Mouse (Mus musculus) layer of hippocampus, adult 9-11 months (tissue): ENCODE measurements around the gene Teddm2.

Source experiments
- DNase-seq: peaks from one replicate; pipeline ENCODE4 v3.0.0; 2022

Gene Teddm2

DNA sequence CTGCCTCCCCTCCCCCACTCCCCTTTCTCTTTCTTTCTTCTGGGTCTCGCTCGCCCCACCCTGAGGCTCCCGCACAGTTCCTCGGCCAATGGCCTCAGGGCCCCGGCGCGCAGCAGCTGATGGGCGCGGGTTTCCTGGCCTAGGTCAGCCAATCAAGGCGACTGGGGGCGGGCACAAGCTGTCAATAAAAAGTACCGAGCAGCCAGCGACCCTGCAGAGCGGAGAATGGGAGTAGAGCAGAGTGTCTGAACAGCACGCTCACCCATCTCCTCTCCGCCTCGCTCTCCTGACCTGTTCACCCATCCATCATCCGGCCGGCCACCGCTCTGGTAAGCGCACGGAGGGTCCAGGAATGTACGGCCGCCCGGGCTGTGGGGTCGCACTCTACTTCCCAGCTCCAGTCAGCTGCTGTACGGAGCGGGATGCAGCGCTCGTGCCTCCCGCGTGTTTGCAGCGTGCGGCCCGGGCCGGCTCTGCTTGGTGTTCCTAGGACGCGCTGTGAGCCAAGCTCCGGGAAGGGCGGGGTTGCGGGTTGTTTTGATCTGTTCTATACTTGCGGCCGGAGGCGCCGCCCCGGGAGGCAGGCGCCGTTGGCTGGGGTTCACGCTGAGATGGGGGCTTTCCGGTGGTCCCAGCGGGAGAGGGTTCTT, at the start of gene Teddm2, which contains the start of gene Glul:
Teddm2 (minus strand) TSS at position 498 of the 650 bp plus-strand sequence.
Glul (plus strand) TSS at position 214 of the 650 bp plus-strand sequence.
- peak; percentile 98 for DNase-seq

DNA sequence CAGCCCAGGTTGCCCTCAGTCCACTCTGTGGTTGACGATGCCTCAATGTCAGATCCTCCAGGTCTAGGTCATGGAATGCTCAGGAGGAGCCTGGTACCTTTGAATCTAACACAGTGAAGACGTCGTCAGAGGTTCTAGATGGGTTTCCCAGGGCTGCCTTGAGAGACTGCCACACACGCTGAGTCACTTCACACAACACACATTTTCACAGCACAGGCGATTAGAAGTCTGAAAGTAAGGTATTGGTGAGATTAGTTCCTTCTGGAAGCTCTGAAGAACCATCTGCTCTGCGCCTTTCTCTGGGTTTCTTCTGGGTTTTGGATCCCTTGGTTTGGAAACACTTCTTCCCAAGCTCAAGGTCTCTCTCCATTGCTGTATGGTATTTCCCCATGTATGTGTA, 47.8 kb upstream of the Teddm2 start:
- DNase-seq: no peak

DNA sequence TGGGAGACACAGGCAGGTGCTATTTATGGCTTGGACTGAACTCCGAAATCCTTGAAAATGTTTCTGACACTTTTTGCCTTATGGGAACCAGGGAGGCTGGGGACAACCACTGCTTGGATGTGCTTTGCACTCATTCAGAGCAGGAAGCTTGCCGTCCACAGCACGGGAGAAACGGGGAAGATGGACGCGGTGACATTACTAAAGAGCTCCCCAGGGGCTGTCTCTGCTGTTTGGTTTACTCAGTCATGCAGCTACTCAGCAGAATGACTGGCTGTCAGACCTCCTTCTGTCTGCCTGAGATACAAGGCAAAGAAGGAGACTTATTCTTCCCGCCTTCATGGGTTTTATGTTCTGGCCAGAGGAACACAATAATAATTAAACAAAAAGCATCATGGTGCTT, 46.9 kb upstream of the Teddm2 start:
- DNase-seq: no peak

DNA sequence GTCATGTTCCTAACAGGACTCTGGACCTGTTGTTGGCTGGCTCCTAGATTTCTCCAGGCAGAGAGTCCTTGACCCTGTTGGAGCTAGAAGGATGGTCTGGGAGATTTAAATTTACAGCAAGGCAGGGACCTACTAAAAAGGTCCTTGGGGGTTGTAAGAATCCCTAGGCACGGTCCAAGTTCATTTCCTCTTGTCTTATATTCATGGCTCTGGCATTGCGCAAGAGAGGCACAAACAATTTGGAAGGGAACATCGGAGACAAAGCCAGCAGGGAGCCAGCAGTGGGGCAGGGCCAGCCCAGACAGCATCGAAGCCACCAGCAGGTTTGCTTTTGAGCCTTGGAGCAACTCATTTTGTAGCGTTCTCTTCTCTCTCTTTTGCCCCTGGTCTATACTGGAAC, 45.2 kb upstream of the Teddm2 start:
- no peak for DNase-seq

DNA sequence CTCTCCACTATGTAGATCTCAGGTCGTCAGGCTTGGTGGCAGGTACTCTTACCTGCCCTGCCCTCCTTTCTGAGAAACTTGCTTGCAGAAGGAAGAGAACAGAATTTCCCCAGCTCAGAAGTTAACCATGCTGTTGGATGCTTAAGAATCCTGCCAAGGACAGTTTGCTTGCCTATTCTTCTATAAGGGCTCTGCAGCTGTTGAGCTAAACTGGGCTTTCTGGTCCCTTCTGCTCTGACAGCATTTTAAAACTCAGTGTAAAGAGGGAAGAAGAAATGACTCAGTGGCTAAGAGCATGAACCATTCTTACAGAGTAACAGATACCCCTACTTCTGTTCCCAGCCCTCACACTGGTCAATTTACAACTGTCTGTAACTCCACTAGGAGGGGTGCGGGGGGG, 41.0 kb upstream of the Teddm2 start:
- no peak for DNase-seq

DNA sequence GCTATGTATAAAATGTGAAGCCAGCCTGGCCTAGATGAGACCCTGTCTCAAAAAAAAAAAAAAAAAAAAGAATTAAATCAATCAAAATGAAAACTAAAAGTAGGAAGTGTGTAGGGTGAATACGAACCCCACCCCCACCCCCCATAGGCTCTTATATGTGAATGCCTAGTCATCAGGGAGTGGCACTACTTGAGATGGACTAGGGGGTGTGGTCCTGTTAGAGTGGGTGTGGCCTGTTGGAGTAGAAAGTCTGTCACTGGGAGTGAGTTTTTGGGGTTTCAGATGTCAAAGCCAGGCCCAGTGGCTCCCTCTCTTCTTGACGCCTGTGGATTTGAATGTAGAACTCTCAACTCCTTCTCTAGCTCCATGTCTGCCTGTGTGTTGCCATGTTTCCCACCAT, 37.0 kb upstream of the Teddm2 start:
- DNase-seq: no peak

GRCm38 (mm10) chr1:153935844-153936380, 35.9 kb upstream of the Teddm2 start:
- no peak for DNase-seq

GRCm38 (mm10) chr1:153933772-153934171, 33.7 kb upstream of the Teddm2 start:
- no peak for DNase-seq

GRCm38 (mm10) chr1:153930431-153930830, 30.4 kb upstream of the Teddm2 start:
- no peak for DNase-seq

- DNase-seq: no peak
Measured at GRCm38 (mm10) chr1:153924395-153925385, 24.7 kb upstream of the Teddm2 start.

DNA sequence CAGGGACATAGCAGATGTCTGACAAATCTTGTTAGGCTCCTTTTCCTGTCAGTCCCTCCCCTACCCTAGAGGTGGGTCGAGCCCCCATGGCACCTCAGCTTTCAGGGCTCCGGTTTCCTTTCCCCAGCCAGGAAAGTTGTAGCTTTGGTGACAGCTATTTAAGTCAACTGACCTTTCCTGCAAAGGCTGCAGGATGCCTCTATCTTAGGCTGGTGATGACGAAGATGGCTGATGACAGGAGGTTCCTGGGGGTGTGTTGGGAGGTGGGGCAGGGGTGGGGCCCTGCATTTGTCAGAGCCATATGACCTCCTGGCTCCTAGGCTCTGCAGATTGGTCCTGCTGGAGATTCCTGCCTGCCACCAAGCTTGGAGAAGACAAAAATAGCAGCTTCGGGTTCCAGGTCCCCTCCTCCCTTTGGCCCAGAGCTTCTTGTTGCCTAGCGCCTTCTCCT, 22.6 kb upstream of the Teddm2 start:
- DNase-seq: no peak

DNA sequence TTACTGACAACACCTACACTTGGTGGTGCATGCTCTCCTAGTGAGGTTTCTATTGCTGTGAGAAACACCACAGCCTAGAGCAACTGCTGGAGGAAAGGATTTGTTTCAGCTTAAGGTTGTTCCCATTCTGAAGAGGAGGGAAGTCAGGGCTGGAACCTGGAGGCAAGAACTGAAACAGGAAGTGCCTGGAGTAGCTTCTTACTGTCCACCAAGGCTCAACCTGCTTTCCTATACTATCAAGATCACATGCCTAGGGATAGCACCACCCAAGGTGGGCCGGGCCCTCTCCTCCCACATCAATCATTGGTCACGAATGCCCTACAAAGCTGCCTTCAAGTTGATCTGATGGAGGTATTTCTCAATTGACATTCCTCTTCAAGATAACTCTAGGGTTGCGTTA, 21.6 kb upstream of the Teddm2 start:
- no peak for DNase-seq

GRCm38 (mm10) chr1:153918521-153919206, 18.6 kb upstream of the Teddm2 start:
- DNase-seq: no peak

GRCm38 (mm10) chr1:153913869-153914268, 13.8 kb upstream of the Teddm2 start:
- no peak for DNase-seq

GRCm38 (mm10) chr1:153911276-153911795, 11.3 kb upstream of the Teddm2 start:
- no peak for DNase-seq

- DNase-seq: no peak
Measured at GRCm38 (mm10) chr1:153910423-153910822, 10.4 kb upstream of the Teddm2 start.

GRCm38 (mm10) chr1:153909963-153910291, 9.9 kb upstream of the Teddm2 start:
- DNase-seq: no peak

DNA sequence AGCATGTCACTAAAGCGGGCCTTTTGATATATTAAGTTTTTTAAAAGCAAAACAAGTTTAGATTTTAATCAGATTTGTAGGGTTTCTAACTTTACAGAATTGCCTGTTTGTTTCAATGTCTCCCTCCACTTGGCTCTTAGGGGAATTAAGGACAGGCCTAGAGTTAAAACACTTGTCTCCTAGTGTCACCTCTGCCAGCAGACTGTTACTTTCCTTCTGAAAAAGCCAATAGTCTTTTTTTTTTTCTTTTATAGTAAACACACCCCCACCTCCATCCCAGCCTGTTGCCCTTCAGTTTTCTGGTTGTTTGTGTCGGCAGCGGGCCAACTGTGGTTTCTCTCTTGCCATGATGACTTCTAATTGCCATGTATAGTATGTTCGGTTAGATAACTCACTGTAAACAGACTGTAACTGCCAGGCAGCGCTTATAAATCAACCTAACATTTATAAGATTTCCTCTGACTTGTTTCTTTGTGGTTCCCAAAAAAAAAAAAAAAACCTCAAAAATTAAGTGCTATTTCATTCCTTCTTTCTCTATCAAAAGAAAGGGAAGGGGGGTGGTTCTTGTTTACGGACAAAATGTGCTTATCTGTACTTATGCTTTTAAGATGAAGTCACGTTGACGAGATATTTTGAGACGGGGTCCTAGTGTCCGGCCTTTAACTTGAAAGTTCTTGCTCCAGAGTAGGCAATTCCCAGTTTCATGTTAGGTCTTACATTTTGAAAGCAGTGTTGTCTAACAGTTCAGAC, 9.4 kb upstream of the Teddm2 start:
- DNase-seq: no peak

DNA sequence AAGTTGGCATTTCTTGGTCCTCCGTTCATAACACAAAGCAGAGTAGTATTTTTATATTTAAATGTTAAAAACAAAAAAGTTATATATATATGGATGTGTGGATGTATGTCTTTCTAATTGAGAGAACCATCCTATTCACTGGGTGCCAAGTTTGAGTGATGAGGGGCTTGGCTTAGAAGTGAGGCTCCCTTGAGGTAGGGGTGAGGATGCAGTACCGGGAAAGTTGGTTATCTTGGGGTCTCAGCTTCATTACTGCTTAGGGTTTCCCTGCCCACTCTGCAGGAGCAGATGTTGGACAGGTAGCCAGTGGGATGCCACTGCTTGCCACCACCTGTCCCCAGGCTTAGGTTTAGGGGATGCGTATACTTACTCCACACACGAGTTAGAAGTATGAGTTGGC, 8.7 kb upstream of the Teddm2 start:
- no peak for DNase-seq

DNA sequence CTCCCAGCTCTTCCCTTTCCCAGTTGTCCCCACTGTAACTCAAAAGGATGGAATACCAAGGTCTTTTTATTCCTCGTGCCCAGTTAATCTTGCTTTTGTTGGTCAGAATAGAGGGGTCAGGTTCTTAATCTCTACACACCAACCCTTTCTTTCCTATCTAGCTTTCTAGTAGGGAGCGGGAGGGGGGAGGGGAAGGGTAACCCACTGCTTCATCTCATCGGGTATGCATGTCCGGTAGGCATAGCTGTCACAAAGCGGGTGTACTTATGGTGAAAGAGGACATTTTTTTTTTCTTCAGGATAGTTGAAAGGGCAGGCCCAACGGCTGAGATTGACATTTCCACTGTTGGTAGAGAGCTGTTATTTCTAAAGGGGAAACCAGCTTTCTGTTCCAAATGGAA, 8.2 kb upstream of the Teddm2 start:
- DNase-seq: no peak

DNA sequence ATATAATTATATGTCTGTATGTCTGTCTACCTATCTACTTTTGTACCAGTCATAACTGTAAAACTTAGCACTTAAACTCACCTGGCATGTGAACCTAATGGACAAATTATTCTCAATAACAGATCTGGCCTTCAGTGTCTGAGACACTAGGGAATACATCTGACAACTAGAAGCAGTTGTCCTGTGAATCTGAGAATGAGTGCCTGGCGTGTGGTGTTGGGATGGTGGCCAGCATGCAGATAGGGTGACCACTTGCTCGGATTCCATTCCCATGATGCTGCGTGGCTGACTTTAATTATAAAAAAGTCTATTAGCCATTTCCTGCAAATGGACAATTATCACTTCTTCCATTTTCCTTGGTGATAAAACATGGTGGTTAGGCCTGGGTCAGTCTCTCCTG, 5.9 kb upstream of the Teddm2 start:
- no peak for DNase-seq

- no peak for DNase-seq
Measured at GRCm38 (mm10) chr1:153904236-153904635, 4.2 kb upstream of the Teddm2 start.
